Mouse (Mus musculus) central nervous system, embryonic 11.5 days (tissue): ENCODE measurements around the gene Crtc3. TPM values are rescaled to one million over a fixed set of nuclear protein-coding genes. Genes with fewer than 3 reads are reported as not detected.

Source experiments
- polyA plus RNA-seq: library from polyadenylated mRNA; depleted of rRNA; stranded (reverse); fragments of >200 nt; gene quantifications from 2 replicates; pipeline ENCODE4 v1.2.3, GENCODE M21; 2012; rRNA removed

Gene Crtc3
- polyA plus RNA-seq = 6.3 and 10.6 TPM in 2 replicates

DNA sequence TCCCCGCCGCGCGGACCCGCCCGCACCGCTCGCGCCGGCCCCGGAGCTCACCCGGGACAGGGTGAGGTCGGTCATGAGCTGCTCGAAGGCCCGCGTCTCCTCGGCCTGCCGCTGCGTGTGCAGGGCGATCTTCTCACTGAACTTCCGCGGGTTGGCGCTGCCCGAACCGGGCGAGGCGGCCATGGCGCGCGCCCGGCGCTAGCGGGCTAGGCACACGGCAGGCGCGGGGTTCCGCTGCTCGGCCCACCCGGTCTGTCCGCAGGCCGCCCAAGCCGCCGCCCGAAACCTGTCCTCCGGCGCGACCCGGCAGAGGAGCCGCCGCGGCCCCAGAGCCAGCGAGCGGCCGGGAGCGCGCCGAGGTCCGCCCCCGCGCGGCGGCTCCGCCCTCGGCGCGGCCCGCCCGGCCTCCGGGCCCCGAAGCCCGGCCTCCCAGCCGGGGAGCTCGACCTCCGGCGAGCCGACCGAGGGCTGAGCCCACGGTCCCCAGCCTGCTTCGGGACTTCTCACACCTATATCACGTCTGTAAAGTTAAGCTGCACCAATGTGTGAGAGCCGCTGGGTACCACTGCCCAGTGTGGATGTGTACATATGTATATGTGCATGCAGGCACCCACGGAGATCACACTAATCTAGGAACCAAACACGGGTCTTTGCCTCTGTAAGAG is at the start of gene Crtc3:
Gene Crtc3 (minus strand): TSS at position 322 of the 665 bp plus-strand sequence.

Other genes with a start within 250 kb of the Crtc3 start
- gene Blm, start 153.8 kb downstream of the Crtc3 start, polyA plus RNA-seq = 29.8 and 37.7 TPM in 2 replicates
- gene Iqgap1, start 137.1 kb upstream of the Crtc3 start, polyA plus RNA-seq = 16.0 and 21.4 TPM in 2 replicates
- 25.4 and 27.5 TPM in 2 replicates for gene Zscan2, start 172.0 kb upstream of the Crtc3 start, polyA plus RNA-seq
- 28.1 and 34.5 TPM in 2 replicates for gene Wdr73, start 212.4 kb upstream of the Crtc3 start, polyA plus RNA-seq
- 8.4 and 8.8 TPM in 2 replicates for gene Nmb, start 216.2 kb upstream of the Crtc3 start, polyA plus RNA-seq